Mouse (Mus musculus): ENCODE data around the gene Lmbr1l. TPM values are rescaled to one million over a fixed set of nuclear protein-coding genes. Genes with fewer than 3 reads are reported as not detected.
"Not testable (repeated sequence)": the region's sequence is repeated elsewhere in the genome, so short reads cannot be mapped to it uniquely, and the experiment has no call there.

Gene Lmbr1l
- polyA plus RNA-seq, 1 experiment, result 43.4 TPM

DNA sequence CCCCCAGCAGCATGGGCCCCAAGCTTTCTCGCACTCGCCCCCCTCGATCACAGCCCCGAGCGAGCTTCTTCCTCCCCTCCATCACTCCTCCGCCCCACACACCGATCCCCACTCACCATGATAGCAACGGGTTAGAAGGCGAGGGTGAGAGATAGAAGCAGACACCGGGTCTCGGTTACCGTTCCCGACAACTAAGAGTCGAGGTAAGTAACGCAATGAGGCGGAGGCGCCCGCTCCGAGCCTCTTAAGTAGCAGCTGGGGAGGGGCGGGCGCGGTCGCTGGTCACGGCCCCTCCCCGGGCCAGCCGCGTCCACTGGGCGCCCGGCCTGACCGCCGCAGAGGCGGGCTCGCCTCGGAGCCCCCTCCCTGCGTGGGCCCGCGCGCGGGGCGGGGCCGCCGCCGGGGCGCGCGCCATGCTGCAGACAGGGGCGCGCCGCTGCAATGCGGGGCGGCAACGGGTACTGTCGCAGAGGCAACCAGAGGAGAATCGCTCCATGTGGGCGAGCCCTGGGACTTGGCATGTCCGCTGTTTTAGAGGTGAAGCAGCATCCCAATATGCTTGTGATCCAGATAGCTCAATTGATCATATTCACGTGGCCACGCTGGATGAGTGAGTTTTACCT, 16.3 kb upstream of the Lmbr1l start, which contains the start of gene Tuba1b:
TSS of gene Tuba1b (minus strand) at position 349 of the 623 bp plus-strand sequence.
- peak; percentile 86 for DNase-seq (ENCODE audit: low spot score)

DNA sequence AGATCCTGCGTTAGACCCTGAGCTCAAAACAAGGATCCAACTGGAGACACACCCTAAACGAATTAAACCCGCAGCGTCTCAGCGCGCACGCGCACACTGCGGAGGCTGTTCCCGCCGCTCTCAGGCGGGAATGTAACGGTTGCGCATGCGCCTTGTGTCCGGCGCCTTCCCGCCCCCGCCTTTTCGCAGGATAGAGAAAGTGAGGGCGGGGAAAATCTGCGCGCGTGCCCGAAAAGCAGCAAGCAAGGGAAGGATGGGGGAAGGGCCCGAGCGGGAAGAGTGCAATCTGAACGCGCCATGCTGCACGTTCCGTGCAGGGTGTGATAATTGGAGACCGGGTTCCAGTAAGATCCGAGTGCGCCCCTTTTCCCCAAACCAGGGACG, 15.8 kb upstream of the Lmbr1l start:
- DNase-seq (ENCODE audit: low spot score), result peak; percentile 79

DNA sequence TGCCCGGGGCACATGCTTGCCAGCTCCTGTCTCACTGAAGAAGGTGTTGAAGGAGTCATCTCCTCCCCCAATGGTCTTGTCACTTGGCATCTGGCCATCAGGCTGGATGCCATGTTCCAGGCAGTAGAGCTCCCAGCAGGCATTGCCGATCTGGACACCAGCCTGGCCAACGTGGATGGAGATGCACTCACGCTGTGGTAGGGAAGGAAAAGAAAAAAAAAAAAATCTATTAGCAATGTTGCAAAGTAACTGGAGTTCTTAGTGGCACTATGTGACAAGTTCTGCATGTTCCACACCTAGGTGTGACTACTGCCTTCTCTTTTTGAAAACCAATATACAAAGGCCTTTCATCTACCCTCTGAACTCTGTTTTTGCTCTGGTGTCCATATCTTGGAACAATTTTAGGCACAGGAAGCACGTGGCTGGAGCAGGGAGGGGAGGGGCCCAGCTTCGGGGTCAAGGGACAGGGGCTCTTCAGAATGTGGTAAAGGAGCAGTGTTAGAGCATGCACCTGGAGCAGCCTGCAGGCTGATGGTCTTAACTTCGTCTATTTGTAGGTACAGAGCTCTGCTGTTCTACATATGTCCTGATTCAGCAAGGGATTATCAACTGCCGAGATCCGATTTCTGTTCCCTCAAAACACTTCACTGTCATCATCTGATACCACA, 15.1 kb upstream of the Lmbr1l start:
- not testable (repeated sequence) for DNase-seq (ENCODE audit: low spot score)

DNA sequence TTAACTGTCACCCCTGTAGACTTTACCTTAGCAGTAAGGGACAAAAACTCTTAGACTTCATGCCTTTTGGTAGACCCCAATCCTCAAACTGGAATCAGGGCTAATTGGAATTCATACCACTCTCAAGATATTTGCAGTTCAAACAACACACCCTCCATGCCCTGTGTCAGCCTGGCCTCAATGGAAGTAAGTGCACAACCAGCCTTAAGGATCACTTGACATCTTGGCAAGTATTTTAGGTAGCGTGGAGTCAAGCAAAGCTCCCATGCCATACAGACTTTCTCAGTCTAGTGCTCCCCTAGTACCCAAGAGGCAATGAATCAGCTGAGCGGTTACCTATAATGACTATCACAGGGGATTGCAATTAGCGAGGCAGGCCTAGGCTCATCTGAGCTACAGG, 13.0 kb upstream of the Lmbr1l start:
- no peak for DNase-seq (ENCODE audit: low spot score)

DNA sequence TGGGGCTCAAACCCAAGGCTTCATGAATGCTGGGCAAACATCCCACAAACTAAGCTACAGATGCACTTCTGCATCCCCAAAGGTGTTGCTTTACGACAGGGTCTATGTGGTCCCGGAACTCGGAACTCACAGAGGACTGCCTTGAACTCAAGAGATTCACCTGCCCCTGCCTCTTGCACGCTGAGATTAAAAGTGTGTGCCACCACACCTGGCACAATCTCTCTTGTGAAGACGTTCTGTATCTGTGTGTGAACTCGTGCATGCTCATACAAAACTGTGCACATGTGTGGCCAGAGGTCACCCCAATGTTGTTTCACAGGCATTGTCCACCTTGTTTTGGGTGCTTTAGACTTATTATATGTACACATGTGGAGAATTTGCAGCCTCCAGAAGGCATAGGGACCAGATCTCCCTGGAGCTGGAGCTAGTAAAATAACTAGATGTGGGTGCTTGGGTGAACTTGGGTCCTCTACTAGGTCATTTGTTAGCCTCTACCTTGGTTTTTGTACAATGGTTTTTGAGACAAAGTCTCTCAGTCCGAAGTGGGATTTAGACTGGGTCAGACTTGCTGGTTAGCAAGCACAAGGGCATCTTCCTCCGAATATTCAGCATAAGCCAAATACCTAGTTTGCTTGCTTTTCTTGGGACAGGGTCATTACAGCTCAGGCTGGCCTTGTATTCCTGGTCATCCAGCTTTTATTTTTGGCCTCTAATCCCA, 12.1 kb upstream of the Lmbr1l start:
- DNase-seq (ENCODE audit: low spot score), result no peak

DNA sequence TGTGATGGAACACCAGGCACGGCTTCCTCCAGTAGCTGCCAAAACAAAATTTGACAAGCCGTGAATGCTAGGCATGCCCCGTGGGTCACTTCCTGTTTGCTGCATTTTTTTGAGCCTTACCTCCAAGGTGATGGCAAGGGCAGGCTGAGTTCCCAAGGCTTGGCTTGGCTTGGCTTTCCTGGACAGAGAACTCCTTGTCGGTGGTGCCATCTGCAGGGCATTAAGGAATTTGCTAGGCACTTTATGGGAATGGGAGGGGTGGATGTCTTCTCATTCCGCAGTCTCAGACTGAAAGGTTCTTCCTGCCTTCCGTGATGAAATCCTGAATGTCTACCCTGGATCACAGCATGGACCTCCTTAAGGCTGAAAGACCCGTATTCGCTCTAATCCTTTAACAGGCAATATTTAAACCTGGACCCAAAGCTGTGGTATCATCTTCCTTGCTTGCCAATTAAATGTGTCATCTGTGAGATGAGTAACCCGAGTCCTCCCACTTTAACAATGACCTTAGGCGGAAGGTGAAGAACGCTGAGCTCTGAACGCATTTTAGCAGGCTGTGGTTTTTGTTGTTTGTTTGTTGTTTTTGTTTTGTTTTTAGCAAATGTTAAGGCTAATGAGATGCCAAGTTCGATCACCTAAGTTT, 10.7 kb upstream of the Lmbr1l start:
- DNase-seq (ENCODE audit: low spot score), result no peak

DNA sequence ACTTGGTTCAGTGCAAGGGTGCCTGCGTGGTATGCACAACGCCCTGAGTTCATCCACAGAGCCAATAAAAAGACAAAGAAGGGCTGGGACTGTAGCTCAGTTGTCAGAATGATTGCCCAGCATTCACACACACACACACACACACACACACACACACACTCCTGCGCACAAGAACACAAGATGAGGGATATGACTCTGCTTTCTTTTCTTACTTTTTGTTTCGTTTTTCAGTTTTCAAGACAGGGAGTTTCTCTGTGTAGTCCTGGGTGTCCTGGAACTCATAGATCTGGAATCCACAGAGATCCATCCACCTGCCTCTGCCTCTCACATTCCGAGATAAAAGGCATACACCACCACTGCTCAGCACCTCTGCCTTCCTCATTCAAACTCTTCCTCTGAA, 9.5 kb upstream of the Lmbr1l start:
- no peak for DNase-seq (ENCODE audit: low spot score)

DNA sequence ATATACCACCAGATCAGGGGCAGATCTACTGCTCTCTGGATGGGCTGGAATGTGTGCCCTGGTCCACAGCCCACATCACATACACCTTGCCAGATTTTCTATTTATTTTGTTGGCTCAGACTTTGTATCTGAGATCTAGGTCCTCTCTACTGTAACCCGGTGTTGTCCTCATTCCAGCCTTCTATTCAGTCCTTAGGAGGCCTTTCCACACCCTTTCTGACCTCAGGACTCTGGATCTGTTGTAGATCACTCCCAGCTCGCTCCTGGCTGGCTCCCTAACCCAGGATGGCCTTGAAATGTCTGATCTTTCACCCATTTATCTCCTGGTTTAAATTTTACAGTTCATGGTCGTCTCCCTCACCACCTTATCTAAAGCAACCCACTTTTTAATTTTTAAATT, 6.7 kb upstream of the Lmbr1l start:
- DNase-seq (ENCODE audit: low spot score), result no peak

DNA sequence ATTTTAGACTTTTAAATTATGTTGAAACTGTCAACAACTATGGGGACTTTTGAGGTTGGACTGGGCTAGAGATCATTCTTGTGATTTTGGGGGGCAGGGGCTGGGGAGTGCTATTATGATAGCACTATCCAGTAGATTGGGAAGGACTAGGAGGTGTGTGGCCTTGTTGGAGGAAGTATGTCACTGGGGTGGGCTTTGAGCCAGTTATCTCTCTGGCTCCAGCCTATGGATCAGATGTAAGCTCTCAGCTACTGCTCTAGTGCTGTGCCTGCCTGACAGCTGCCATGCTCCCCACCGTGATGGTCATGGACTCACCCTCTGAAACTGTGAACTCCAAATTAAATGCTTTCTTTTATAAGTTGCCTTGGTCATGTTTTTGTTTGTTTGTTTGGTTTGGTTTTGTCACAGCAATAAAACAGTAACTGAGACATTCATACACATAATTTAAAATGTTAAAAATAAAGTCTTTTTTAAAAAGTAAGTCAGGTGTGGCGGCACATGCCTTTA, 5.1 kb upstream of the Lmbr1l start:
- no peak for DNase-seq (ENCODE audit: low spot score)

DNA sequence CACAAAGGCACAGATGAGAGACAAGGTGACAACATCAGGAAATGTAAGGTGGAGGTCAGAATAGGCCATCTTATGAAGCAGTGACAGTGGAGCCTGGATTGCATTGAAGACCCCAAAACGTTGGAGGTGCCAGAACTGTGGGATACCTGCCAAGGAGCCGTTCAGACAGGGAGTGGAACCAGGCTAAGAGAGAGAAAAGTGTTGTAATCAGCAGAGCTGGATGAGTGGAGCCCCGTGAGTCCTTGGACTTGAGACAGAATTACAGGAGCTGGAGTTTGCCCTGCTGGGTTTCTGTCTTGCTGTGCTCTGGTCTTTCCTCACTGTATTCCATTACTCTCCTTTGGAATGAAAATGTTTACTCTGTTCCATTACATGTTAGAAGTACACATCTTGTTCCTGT, 4.5 kb upstream of the Lmbr1l start:
- DNase-seq (ENCODE audit: low spot score), result no peak

DNA sequence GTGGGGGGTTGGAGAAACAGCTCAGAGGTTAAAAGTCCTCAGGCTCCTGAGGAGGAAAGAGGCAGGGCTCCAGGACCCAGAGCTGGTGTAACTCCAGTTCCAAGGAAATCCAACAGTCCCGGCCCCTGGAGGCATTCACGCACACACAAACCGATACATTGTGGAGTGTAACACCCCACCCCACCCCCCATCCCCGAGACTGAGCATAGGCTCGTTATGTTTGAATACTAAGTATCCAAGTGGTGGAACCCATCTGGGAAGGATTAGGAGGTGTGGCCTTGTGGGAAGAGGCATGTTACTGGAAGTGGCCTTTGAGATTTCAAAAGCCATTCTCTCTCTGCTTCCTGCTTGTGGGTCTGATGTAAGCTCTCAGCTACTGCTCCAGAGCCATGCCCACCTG, 3.5 kb upstream of the Lmbr1l start:
- DNase-seq (ENCODE audit: low spot score), result no peak

DNA sequence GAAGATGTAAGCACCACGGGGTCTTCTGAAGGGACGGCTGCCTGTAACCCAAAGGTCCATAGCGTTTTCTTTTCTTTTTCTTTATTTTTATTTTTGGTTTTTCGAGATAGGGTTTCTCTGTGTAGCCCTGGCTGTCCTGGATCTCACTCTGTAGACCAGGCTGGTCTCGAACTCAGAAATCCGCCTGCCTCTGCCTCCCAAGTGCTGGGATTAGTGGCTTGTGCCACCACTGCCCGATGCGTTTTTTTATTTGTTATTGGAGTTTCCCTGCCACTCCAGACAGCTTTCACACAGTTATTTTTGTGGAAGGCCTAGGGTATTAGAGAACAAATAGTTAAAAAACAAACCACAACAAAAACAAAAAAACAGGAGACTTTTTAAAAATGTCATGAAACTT, 466 bp upstream of the Lmbr1l start:
- DNase-seq (ENCODE audit: low spot score), result not testable (repeated sequence)

DNA sequence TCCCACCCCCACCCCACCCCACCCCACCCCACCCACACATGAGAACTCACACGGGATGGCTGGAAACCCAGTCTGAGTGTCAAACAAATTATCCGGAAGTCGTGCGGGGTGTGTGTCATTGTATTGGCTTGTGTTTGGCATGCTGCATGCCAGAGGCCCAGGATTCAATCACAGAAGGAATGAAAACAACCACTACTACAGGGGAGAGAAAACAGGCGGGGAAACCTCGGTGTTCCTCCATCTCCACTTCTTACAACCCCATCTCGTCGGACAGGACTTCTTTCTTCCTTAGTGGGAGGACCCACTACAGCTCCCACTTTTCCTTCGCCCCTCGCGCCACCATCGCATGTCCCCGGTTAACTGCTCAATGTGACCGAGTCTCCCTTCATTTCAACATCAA, 940 bp downstream of the Lmbr1l start:
- no peak for DNase-seq (ENCODE audit: low spot score)

DNA sequence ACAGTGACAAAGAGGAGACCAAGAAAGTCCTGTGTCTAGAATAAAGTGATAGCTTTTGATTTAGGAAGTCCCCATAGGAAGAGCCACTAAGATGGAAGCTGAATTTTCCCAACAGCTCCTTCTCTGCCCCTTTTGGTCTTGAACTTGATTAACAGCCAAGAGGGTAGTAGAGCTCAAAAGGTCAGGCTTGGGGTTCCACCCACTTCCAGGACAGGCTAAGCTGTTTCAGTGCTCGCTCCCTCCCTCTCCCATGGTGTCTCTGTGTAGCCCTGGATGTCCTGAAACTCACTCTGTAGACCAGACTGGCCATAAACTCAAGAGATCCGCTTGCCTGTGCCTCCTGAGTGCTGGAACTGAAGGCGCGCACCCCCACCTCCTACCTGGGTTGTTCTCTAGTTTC, 2.0 kb downstream of the Lmbr1l start:
- no peak for DNase-seq (ENCODE audit: low spot score)

DNA sequence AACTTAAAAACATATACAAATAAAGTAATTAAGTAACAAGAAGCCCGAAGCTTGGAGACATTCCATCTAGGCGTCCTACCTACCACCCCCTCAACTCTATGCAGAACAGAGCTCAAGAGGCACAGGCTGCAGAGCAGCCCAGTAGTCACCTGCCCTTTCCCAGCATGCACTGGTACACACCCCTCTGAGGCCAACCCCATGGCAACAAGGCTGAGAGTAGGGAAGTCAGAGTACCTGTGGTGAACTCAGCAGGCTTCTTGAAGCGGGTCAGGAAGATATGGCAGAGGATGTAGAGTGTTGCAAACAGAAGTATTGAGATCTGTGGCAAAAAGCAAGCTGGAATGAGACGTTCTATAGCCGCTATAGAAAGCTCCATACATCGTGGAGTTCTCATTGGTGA, 3.1 kb downstream of the Lmbr1l start:
- DNase-seq (ENCODE audit: low spot score), result no peak

DNA sequence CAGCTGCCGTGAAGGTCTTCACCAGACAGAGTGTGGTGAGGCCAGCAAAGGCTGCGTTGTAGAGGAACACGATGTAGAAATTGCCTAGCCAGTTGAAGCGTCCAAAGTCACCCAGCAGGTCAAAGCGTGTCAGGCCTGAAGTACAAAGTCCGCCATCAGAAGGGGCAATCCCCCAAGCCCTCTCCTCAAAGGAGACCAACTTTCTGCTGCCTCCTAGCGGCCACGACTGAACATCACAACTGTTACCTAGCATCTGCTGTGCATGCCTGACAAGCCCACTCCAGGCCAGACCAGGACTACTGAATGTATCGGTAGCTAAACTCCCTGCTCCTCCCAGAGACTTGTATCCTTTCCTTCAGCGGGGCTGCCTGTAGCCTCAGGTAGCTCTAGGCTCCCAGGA, 13.3 kb downstream of the Lmbr1l start:
- no peak for DNase-seq (ENCODE audit: low spot score)

DNA sequence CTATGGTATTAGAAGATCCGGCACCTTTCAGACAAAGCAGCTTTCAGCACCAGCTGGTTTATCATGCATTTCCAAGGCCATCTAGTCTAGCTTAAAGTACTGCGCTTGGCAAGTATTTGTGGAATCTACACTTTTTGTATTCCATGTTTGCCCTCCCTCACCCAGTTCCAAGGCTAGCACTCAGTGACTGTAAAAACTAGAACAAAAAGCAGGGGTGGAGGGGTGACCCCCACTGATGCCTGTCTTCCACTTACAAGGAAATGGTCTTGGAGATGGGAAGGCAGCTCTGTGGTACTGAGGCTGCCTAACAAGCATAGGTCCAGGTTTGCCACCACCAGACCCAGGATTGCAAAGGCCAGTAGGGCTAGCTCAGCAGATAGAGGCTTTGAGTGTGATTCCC, 15.4 kb downstream of the Lmbr1l start:
- no peak for DNase-seq (ENCODE audit: low spot score)

DNA sequence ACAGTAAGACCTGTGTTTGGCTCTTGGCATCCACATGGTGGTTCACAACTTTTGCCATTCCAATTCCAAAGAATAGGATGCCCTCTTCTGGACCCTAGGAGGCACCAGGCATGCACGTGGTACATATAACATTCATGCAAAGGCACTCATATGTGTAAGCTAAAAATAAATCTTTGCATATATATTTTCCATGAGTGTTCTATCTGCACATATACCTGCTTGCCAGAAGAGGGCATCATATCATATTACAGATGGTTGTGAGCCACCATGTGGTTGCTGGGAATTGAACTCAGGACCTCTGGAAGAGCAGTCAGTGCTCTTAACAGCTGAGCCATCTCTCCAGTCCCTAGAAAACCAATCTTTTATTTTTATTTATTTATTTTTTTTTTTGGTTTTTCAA, 16.5 kb downstream of the Lmbr1l start:
- no peak for DNase-seq (ENCODE audit: low spot score)

DNA sequence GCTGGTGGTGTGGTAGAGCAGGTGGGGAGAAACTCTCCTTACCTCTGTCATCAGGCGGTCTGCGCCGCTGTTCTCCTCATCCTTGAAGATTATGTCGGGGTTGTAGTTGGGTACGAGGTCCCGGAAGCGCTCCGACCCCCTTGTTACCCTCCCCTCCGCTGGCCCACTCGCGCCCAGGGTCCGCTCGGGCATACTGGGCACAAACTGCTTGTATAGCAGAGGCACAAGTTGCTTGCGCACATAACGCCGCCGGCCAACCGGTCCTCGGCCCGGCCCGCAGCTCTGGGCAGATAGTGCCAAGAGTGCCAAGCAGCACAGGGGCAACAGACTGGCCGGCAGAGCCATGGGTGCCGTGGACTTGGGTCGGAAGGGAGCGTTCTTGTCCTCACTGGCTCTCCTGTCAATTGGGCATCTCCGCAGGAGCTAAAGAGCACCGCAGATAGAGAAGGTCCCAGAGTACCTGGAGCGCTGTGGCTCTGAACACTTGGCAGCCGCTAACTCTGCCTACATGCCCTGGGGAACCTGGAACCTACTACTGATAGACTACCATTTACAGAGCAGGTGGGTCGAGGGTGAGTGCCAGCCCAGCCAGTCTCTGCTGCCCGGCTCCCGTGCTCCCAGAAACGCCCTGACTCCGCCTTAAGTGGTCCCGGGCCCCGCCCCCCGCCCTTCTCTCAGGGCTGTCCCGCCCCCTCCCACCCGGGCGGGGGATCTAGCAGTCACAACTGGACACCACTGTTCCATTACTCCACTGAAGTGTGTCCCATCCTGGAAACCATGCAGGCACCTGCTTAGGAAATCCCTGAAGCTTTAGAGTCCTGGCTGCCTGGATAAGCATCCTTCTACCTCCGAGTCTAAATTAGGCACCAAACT, 19.9 kb downstream of the Lmbr1l start, which contains the start of gene Dhh:
TSS of gene Dhh (minus strand) at position 613 of the 873 bp plus-strand sequence.
- DNase-seq (ENCODE audit: low spot score), result no peak

DNA sequence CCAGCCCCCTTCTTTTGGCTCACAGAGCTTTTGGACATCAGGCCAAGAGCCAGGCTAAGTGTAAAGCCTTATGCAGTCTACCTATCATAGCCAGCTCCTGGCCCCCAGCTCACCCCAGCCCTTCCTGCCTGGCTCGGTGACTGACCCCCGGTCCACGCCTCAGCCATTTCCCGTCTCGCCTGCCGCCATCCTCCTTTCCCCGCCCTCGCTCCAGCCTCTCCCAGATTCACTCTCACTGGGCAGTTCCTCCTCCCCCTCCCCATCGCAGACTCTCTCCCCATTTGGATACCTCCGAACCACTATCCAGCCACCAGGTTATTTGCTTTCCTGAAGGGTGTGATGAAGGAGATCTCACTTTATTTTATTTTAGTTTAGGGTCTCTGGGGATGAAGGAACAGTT, 20.5 kb downstream of the Lmbr1l start:
- no peak for DNase-seq (ENCODE audit: low spot score)
